Mouse (Mus musculus) spleen, adult 2 months (tissue): Measurements from ENCODE around the gene Aurkaip1.

ENCODE experiments used
- CTCF ChIP-seq: fragments of 200-500 bp; IDR thresholded peaks from 2 replicates; pipeline ENCODE4 v1.5.1; 2011; ENCODE audit warnings: mild to moderate bottlenecking, inconsistent platforms; ENCODE audit not compliant: insufficient read depth, insufficient read length, insufficient replicate concordance; ENCODE audit errors: extremely low read depth
- POLR2A ChIP-seq: fragments of 200-500 bp; IDR thresholded peaks from 2 replicates; pipeline ENCODE4 v1.6.1; 2011; ENCODE audit warnings: low read depth, low read length, inconsistent platforms

- TF ChIP-seq CTCF = no peak
- TF ChIP-seq POLR2A = no peak
Observed at GRCm38 (mm10) chr4:155840076-155841002, 9.3 kb downstream of the Aurkaip1 start.
